Mouse (Mus musculus) lung, adult 2 months (tissue): ENCODE results near the gene Tpx2. TPM values are rescaled to one million over a fixed set of nuclear protein-coding genes. Genes with fewer than 3 reads are reported as not detected.
A peak's percentile ranks its signal among the peaks of the same experiment; 100 is the strongest.

Experiments
- DNase-seq: peaks from one replicate; pipeline ENCODE4 v3.0.0; 2022
- H3K4me1 ChIP-seq: fragments of 200-500 bp; 2 replicates; pipeline ENCODE4 v1.6.1; 2011; ENCODE audit warnings: low read length; ENCODE audit not compliant: control insufficient read depth, insufficient read depth
- H3K4me3 ChIP-seq: fragments of 200-500 bp; replicated peaks from 2 replicates; pipeline ENCODE3; 2011; ENCODE audit warnings: low read depth, mild to moderate bottlenecking, control low read depth, low read length; ENCODE audit errors: extremely low read depth
- CTCF ChIP-seq: fragments of 200-500 bp; IDR thresholded peaks from 2 replicates; pipeline ENCODE4 v1.5.1; 2011; ENCODE audit warnings: mild to moderate bottlenecking, low read length, control low read depth; ENCODE audit not compliant: insufficient read depth
- POLR2A ChIP-seq: fragments of 200-500 bp; IDR thresholded peaks from 2 replicates; pipeline ENCODE4 v1.6.1; 2011; ENCODE audit warnings: low read depth, mild to moderate bottlenecking, control low read depth, low read length, borderline replicate concordance; ENCODE audit errors: extremely low read depth
- WGBS: fragments of 180-500 bp; shearing (Covaris S2); methylation state at CpG from one replicate; pipeline ENCODE4 v1.1.7; 2018; 5-methylcytosine and 5-hydroxymethylcytosine counted together
- polyA plus RNA-seq: library from polyadenylated mRNA; depleted of rRNA; stranded (reverse); fragments of >200 nt; gene quantifications from 2 replicates; pipeline ENCODE4 v1.2.3, GENCODE M21; 2012

Gene Tpx2
- polyA plus RNA-seq, 1 experiment: 0.63 TPM

DNA sequence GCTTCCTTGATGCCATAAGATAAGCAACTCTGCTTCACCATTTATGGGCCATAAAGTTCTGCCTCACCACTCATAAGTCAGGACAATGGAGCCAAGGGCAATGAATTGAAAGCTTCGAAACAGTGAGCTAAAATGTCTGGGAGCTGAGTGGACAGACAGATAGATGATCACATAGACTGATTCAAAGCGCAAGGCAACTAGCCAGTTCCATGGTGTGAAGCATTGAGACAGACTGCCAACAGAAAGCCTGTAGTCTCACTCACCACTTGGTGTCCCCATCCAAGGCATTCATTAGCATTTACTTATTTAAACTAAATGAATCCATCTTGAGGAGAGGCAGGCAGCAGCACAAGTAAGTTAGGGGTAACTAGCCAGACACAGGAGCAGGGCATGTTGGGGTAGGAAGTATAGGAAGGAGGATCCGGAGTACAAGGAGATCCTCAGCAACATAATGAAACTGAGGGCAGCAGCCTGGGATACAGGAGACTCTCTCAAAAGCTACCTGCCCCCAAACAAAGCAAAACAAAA lies 28.6 kb upstream of the Tpx2 start:
- Histone ChIP-seq H3K4me1 (peaks cover 70% of the 10 kb centered on the region), H3K4me3 (no peak overlapping the region)
- no peak for DNase-seq
- TF ChIP-seq CTCF: no peak
- TF ChIP-seq POLR2A: no peak
- WGBS: 81% methylated on average over 3 of the region's 3 CpGs

- Histone ChIP-seq H3K4me3 (no peak overlapping the region), H3K4me1 (peaks cover 72% of the 10 kb centered on the region)
- TF ChIP-seq CTCF: no peak
- TF ChIP-seq POLR2A: peak; percentile 45; the same call in 1 of the 2 replicates
- WGBS: 28% methylated on average over 4 of the region's 4 CpGs
- no peak for DNase-seq
These were observed 27.8 kb upstream of the Tpx2 start for GRCm38 (mm10) chr2:152819926-152820325.

DNA sequence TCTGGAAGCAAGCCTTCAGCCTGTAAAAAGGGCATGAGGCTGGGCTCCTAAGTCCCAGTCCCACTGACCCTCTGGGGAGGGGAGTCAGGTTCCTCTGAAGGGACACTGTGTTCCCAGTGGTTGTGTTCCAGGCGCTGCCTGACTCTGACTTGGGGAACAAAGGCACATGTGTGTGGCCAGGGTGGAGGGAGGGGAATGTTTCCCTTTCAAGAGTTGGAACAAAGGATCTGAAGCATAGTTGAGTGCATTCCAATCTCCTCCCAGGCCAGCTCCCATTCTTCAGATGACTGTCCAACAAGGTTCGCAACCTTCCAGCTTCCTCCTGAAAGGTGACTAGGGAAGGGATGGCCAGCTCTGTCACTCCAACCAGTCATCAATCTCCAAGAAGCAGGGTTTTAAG lies 27.4 kb upstream of the Tpx2 start:
- peak; percentile 62 for DNase-seq
- TF ChIP-seq CTCF (no peak), POLR2A (peak; percentile 67; the same call in 1 of the 2 replicates)
- Histone ChIP-seq H3K4me3 (no peak overlapping the region), H3K4me1 (peaks cover 73% of the 10 kb centered on the region)
- 14% methylated on average over 2 of the region's 2 CpGs for WGBS

DNA sequence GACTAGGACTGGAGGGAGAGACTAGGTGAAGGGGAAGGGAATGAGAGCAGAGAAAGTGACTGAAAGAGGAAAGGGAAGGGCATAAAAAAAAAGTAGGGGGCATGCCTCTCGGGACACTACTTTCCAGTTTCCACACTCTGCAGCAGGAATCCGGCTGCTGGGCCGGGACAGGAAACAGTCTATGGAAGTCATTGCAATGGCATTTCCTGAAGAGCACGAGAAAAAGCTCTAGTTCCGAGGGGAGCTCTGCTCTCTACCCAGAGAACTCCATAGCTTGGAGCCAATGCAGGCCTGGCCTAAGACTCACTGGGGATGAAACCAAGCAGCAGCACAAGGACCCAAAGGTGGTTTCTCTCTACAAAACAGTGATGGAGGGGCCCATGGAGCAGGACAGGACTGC lies 26.7 kb upstream of the Tpx2 start:
- TF ChIP-seq POLR2A (peak; percentile 68), CTCF (no peak)
- peak; percentile 55 for DNase-seq
- 12% methylated on average over 5 of the region's 5 CpGs for WGBS
- H3K4me1 ChIP-seq: peaks cover 70% of the 10 kb centered on the region
- H3K4me3 ChIP-seq: peak overlapping the region; percentile 19

GRCm38 (mm10) chr2:152821566-152821965 lies 26.2 kb upstream of the Tpx2 start:
- Histone ChIP-seq H3K4me1 (peaks cover 70% of the 10 kb centered on the region), H3K4me3 (peak overlapping the region; percentile 19)
- DNase-seq: no peak
- TF ChIP-seq CTCF (no peak), POLR2A (no peak; the same call in 1 of the 2 replicates)

DNA sequence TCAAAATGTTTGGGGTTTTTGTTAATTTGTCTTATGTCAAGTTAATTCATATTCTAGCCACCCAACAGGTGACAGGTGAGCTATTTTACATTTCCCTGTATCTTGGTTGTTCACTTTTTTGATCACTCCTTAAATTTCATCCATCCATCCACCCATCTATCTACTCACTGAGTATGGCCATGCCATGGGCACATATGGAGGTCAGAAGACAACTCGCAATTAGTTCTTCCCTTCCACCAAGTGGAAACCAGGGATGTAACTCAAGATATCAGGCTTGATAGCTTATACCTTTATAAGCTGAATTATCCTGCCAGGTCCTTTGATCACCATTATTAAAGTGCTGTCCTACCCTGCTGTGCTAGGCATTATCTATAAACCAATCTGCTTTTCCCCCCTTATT lies 24.0 kb upstream of the Tpx2 start:
- Histone ChIP-seq H3K4me3 (no peak overlapping the region), H3K4me1 (peaks cover 63% of the 10 kb centered on the region)
- no peak for DNase-seq
- 82% methylated on average over 1 of the region's 1 CpGs for WGBS
- TF ChIP-seq POLR2A (no peak), CTCF (no peak)

GRCm38 (mm10) chr2:152824438-152825167 lies 23.2 kb upstream of the Tpx2 start:
- no peak for TF ChIP-seq POLR2A
- TF ChIP-seq CTCF: no peak
- peaks cover 56% of the 10 kb centered on the region for H3K4me1 ChIP-seq
- H3K4me3 ChIP-seq: no peak overlapping the region
- no peak for DNase-seq
- WGBS: 64% methylated on average over 3 of the region's 3 CpGs

- TF ChIP-seq CTCF (no peak), POLR2A (no peak)
- no peak overlapping the region for H3K4me3 ChIP-seq
- 68% methylated on average over 4 of the region's 4 CpGs for WGBS
- peaks cover 52% of the 10 kb centered on the region for H3K4me1 ChIP-seq
- no peak for DNase-seq
These were observed 22.5 kb upstream of the Tpx2 start for GRCm38 (mm10) chr2:152825168-152825697.

GRCm38 (mm10) chr2:152825713-152826112 lies 22.1 kb upstream of the Tpx2 start:
- Histone ChIP-seq H3K4me3 (no peak overlapping the region), H3K4me1 (peaks cover 49% of the 10 kb centered on the region)
- WGBS: 57% methylated on average over 2 of the region's 2 CpGs
- DNase-seq: no peak
- no peak for TF ChIP-seq POLR2A
- no peak for TF ChIP-seq CTCF

- no peak for DNase-seq
- 50% methylated on average over 3 of the region's 3 CpGs for WGBS
- Histone ChIP-seq H3K4me1 (peaks cover 44% of the 10 kb centered on the region), H3K4me3 (peak overlapping the region; percentile 34)
- TF ChIP-seq POLR2A: no peak
- no peak for TF ChIP-seq CTCF
These were observed 21.3 kb upstream of the Tpx2 start for GRCm38 (mm10) chr2:152826481-152826880.
